Mouse (Mus musculus): Measurements from ENCODE around the gene Ryr1. TPM values are rescaled to one million over a fixed set of nuclear protein-coding genes. Genes with fewer than 3 reads are reported as not detected.
"Not testable (repeated sequence)": the region's sequence is repeated elsewhere in the genome, so short reads cannot be mapped to it uniquely, and the experiment has no call there.

The Ryr1 gene
- total RNA-seq, 2 experiments from 2014 or later: 11.2 to 44.9 TPM

DNA sequence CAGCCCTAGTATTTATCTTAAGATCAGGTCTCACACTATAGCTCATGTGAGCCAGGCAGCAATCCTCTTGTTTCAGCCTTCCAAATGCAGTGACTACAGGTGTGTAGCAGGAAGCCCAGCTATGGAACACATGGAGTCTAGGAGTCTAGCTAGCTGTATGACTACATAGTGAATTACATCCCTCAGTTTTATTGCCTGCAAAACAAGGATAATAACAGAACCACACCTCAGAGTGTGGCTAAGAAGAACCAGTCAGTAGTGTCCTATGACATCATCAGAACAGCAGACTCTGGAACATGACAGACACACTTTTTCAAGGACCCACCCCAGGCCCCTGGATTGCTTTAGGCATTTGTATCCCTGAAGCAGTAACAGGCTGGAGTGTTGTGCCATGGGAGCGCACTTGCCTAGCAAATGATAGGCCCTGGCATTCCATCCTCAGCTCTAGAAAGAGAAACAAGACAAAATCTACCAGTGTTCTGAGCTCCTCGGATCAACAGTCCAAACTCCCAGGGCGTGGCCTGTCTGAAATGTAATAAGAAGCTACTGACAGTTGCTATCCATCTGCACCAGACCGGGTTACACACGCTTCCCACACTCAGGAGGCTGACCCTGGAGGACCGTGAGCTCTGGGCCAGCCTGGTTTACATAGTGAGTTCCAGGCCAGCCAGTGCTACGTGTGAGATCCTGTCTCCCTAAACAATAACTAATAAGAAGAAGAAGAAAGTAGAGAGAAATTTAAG is 21.8 kb upstream of the Ryr1 start:
- no peak for DNase-seq

DNA sequence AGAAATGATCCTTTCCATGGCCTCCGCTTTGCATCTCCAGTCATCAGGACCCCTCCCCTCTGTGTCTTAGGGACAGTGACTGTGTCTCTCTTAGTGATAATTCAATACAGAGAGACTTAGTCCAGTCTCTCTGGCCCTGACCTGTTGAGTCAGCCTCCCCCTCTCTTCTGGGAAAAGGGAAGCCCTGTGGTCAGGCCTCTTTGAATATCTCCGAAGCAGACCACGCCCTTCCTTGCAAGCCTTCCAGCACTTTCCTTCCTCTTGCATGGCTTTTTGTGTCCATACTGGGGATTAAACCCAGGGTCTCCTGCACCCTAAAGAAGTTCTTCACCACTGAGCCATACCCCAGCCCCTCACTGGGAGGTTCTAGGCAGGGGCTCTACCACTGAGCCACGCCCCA is 19.0 kb upstream of the Ryr1 start:
- no peak for DNase-seq

- DNase-seq: no peak
Observed at GRCm38 (mm10) chr7:29141416-29141815, 16.4 kb upstream of the Ryr1 start.

DNA sequence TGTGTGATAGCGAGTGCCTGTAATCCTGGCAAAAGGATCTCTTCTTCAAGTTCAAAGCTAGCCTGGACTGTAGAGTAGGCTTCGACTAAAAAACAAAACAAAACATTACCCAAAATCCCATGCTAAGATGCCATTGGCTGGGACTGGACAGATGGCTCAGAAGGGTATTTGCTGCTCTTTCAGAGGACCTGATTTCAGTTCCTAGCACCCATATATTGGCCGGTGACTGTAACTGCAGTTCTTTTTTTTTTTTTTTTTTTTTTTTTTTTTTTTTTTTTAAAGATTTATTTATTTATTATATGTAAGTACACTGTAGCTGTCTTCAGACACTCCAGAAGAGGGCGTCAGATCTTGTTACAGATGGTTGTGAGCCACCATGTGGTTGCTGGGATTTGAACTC is 14.3 kb upstream of the Ryr1 start:
- DNase-seq: not testable (repeated sequence)

DNA sequence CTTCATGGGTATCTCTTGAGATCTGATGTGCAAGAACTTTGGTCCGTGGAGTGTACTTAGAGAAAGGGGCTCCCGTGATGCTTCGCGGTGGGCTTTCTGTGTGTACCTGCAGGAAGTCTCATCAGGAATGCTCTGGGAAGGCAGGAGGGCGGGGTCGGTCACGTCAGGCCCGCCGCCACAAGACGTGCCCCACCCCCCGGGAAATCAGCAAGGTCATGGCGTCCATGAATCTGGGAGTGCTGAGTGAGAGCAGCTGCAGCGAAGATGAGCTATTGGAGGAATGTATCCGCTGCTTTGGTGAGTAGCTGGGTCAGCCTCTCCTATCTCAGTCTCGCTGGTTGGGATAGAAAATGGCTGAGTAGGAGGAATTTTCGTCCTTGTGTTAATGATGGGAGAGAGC is 12.4 kb upstream of the Ryr1 start:
- peak; percentile 34 for DNase-seq

GRCm38 (mm10) chr7:29134693-29135386 is 9.9 kb upstream of the Ryr1 start, which contains the start of gene Rasgrp4:
TSS of gene Rasgrp4 (plus strand) at chr7:29134851.
- DNase-seq: peak; percentile 40

GRCm38 (mm10) chr7:29134230-29134629 is 9.3 kb upstream of the Ryr1 start:
- no peak for DNase-seq

GRCm38 (mm10) chr7:29128725-29129124 is 3.7 kb upstream of the Ryr1 start:
- DNase-seq: peak; percentile 17

- DNase-seq: peak; percentile 75
Observed at GRCm38 (mm10) chr7:29126173-29126915, 1.4 kb upstream of the Ryr1 start.

GRCm38 (mm10) chr7:29123531-29124358 is 1.2 kb downstream of the Ryr1 start:
- DNase-seq: no peak

- DNase-seq: no peak
Observed at GRCm38 (mm10) chr7:29122821-29123220, 2.2 kb downstream of the Ryr1 start.

- no peak for DNase-seq
Observed at GRCm38 (mm10) chr7:29119526-29119925, 5.5 kb downstream of the Ryr1 start.

- no peak for DNase-seq
Observed at GRCm38 (mm10) chr7:29118142-29118851, 6.7 kb downstream of the Ryr1 start.

DNA sequence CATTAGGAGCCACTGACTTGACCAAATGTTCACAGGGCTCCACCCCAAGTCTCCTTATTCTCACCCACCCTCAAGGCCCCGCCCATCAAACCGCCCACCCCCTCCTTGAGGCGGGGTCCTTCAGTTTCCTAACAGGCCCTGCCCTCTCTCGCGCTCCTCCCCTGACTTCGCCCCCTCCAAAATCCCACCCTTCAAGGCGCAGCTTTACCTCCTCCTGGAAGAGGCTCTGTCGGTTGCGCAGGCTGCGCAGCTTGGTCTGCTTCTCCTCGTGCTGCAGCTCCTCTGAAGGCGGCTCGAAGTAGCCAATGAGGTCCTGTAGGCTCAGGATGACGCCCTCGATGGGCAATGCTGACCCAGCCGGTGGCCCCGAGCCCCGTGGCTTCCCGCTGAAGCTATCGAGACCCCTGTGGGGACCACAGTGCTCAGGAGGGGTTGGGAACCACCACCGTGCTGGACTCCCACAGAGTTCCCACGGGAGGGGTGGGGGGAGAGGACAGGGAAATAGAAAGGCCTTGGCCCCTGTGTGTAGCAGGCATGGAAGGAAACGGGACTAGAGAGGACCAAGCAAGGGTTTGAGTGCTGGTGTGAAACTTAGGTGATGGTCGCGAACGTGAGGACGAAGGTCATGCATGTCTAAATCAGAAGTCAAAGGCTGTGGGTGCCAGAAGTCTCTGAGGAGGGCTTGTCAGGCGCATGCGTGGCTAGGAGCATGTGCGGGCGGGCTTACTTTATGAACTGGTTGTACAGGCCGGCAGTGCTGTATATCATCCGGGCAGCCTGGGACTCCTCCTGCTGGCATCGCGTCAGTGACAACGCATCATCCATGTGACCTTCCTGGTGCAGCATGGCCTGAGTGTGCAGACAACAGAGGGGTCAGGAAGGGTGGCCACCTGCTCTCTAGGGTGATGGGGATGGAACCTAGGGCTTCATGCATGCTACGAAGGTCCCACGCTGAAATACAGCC is 15.7 kb downstream of the Ryr1 start:
- peak; percentile 71 for DNase-seq

- no peak for DNase-seq
Observed at GRCm38 (mm10) chr7:29101286-29102017, 23.5 kb downstream of the Ryr1 start.

GRCm38 (mm10) chr7:29097131-29097530 is 27.8 kb downstream of the Ryr1 start:
- DNase-seq: no peak

DNA sequence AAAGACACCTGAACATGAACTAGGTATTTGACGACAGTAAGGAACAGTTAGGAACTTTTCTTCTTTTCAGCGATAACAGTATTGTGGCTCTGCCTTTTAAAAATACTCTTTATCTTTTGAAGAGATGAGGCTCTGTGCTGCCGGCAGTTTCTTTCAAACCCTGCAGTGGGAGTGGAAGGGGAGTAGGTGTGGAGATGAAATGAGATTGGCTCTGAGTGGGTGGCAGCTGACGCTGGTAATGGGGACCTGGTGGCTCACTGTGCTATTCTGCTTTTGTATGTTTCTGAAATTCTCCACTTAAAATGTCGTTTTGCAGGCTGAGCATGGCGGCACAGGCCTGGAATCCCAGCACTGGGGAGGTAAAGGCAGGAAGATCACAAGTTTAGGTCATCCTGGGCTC is 36.2 kb downstream of the Ryr1 start:
- no peak for DNase-seq

- no peak for DNase-seq
Observed at GRCm38 (mm10) chr7:29086902-29087301, 38.1 kb downstream of the Ryr1 start.

GRCm38 (mm10) chr7:29085981-29086380 is 39.0 kb downstream of the Ryr1 start:
- DNase-seq: no peak

DNA sequence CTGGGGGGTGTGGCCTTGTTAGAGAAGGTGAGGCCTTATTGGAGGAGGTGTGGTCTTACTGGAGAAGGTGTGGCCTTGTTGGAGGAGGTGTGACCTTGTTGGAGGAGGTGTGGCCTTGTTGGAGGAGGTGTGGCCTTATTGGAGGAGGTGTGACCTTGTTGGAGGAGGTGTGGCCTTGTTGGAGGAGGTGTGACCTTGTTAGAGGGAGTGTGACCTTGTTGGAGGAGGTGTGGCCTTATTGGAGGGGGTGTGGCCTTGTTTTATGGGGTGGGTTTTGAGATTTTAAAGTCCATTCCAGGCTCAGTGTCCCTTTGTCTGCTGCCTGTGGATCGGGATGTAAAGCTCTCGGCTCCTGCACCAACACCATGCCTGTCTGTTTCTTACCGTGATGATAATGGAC is 40.6 kb downstream of the Ryr1 start:
- no peak for DNase-seq
